Mouse (Mus musculus) left cerebral cortex, adult 2 months (tissue): Measurements from ENCODE around the gene Lrrc73. TPM values are rescaled to one million over a fixed set of nuclear protein-coding genes. Genes with fewer than 3 reads are reported as not detected.

ENCODE experiments used
- DNase-seq, 2 experiments: peaks; one replicate each; pipeline ENCODE4 v3.0.0; 2021 to 2022; ENCODE audit warnings: low spot score in 2 of 2, mixed read lengths in 1 of 2; ENCODE audit errors: extremely low spot score in 1 of 2
- H3K27ac ChIP-seq: fragments of 200-600 bp; 2 replicates; pipeline ENCODE4 v1.8.1; 2022
- H3K4me3 ChIP-seq: fragments of 200-600 bp; 2 replicates; pipeline ENCODE4 v1.8.1; 2022
- CTCF ChIP-seq: fragments of 200-600 bp; IDR thresholded peaks from 2 replicates; pipeline ENCODE4 v1.8.1; 2022; ENCODE audit warnings: antibody characterized with exemption, mild to moderate bottlenecking, moderate library complexity
- intact Hi-C: fragments of 180-260 bp; cut with DNase I; formaldehyde crosslinking; loops from one replicate; pipeline ENCODE4 v1.15.1; 2025
- microRNA-seq, 2 experiments: library from miRNA; unstranded; fragments of <30 nt; microRNA quantifications; one replicate each; pipeline ENCODE4 v1.2.0; 2021
- total RNA-seq, 2 experiments: library from RNA; stranded (reverse); gene quantifications; 2 replicates each; pipeline ENCODE4 v1.2.3; 2021

Gene Lrrc73
- total RNA-seq, 2 experiments from 2014 or later: 63.4 to 63.7 TPM

DNA sequence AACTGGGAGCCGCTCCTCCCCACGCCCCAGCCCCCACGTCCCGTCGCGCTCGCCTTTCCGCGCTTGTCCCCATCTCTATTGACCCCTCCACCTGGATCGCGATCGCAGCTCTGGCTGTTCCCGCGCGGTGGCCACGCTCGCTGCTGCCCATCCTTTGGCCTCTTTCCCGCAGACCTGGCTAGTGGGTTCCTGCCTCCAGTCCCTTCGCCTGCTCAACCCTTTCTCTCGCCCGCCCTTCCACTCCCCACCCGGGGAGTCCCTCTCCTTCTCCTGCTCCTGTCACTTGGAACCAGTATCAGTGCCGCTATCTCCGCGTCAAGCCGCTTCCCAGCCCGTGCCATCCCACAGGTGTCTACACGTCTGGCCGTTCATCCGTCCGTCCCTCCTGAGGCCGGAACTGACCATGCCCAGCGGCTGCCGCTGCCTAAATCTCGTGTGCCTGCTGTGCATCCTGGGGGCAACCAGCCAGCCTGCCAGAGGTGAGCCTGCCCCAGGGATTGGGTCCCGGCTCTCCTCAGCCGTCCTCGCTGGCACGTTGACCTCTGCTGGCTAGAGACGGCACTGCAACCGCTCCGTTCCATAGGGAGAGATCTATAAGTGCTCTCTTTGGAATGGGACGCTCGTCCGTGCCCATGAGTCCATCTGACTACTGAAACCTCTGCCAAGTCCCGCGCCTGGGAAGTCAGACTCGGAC, 45.0 kb downstream of the Lrrc73 start:
- peak; percentile 96 for TF ChIP-seq CTCF
- H3K27ac ChIP-seq: peak overlapping the region; percentile 91
- DNase-seq: peak; percentile 85 to 90
- intact Hi-C loops: loop anchor here (1.0 kb wide), 1 partner anchor 32 kb away; no protein-coding TSS in a partner anchor
- H3K4me3 ChIP-seq: peak overlapping the region; percentile 74

DNA sequence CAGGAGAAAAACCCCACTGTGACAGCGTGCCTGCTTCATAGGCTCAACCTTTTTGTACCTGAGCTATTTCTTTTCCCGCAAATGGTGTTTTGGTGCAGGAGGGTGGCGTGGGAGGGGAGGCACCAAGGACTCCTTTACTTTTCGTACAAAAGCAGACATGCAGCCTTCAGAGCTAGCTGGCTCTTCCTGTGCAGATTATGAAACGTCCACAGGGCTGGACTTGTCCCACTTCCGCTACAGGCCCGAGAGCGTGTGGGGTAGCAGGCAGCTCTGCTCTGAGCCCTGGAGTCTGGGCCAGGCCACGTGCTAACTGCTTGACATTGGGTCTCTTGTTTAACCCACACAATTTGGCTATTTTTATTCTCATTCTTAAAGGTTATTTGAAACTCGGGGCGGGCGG, 48.6 kb downstream of the Lrrc73 start:
- intact Hi-C loops: no loop called here
- DNase-seq: peak in 1 of 2 experiments; percentile 29
- Histone ChIP-seq H3K4me3 (no peak overlapping the region), H3K27ac (peak overlapping the region; percentile 66)
- no peak for TF ChIP-seq CTCF

DNA sequence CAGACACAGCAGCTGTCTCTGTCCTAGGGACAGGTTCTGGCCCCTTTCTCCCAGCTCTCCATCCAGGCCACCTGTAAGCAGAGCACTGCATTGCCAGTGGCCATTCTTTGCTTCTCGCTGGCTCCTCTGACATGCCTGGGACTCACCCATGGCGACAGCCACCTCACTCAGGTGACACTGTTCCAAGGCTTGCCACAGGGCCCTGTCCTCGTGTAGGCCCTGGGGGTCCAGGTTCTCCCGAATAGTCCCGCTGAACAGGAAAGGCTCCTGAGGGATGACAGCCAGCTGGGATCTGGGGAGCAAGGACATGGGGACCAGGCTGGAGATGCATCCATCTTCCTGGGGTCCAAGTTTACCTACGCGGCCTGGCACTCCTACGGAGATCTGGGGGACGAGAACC, 50.9 kb downstream of the Lrrc73 start:
- intact Hi-C loops: no loop called here
- TF ChIP-seq CTCF: no peak
- Histone ChIP-seq H3K27ac (no peak overlapping the region), H3K4me3 (no peak overlapping the region)
- DNase-seq: no peak

Small RNA genes within 50 kb of the gene (microRNA-seq; reads per million reads assigned to microRNA genes)
- gene Mir693: 0 reads per million in 2 experiments

Other genes with a start within 250 kb of the Lrrc73 start
- gene Vegfa, start 221.2 kb upstream of the Lrrc73 start, total RNA-seq: 10 to 100 TPM; 88.2 to 90.7 TPM
- gene Mrps18a, start 142.5 kb upstream of the Lrrc73 start, total RNA-seq: 10 to 100 TPM; 79.3 to 84.5 TPM
- gene Rsph9, start 109.3 kb upstream of the Lrrc73 start, total RNA-seq: 10 to 100 TPM; 21.7 to 22.0 TPM
- 10 to 100 TPM; 11.6 to 15.7 TPM for gene Mad2l1bp, start 100.0 kb upstream of the Lrrc73 start, total RNA-seq
- 100 to 1,000 TPM; 134 to 140 TPM for gene Gtpbp2, start 92.5 kb upstream of the Lrrc73 start, total RNA-seq
- gene Polh, start 50.9 kb upstream of the Lrrc73 start, total RNA-seq: 1 to 10 TPM; 6.3 to 6.7 TPM
- 10 to 100 TPM; 42.1 to 43.3 TPM for gene Xpo5, start 50.7 kb upstream of the Lrrc73 start, total RNA-seq
- gene Polr1c, start 5.5 kb upstream of the Lrrc73 start, total RNA-seq: 10 to 100 TPM; 38.1 to 40.4 TPM
- gene Yipf3, start 5.5 kb upstream of the Lrrc73 start, total RNA-seq: 10 to 100 TPM; 85.5 to 87.6 TPM
- 10 to 100 TPM; 38.4 to 60.3 TPM for gene Tjap1, start 29.5 kb downstream of the Lrrc73 start, total RNA-seq
- gene Dlk2, start 43.9 kb downstream of the Lrrc73 start, total RNA-seq: 10 to 100 TPM; 66.1 to 82.1 TPM
- 10 to 100 TPM; 10.0 to 11.5 TPM for gene Abcc10, start 74.8 kb downstream of the Lrrc73 start, total RNA-seq
- gene Zfp318, start 130.2 kb downstream of the Lrrc73 start, total RNA-seq: 10 to 100 TPM; 56.7 to 69.5 TPM
- gene Crip3, start 175.4 kb downstream of the Lrrc73 start, total RNA-seq: 1 to 10 TPM; 5.2 to 5.8 TPM
- gene Slc22a7, start 184.9 kb downstream of the Lrrc73 start, total RNA-seq: under 1 TPM; 0.25 to 0.75 TPM
- 100 to 1,000 TPM; 136 to 148 TPM for gene Ttbk1, start 234.1 kb downstream of the Lrrc73 start, total RNA-seq
- 1 to 10 TPM; 4.2 to 5.0 TPM for gene Dnph1, start 243.2 kb downstream of the Lrrc73 start, total RNA-seq